Mouse (Mus musculus): ENCODE data around the gene Fis1. TPM values are rescaled to one million over a fixed set of nuclear protein-coding genes. Genes with fewer than 3 reads are reported as not detected.
A peak's percentile ranks its signal among the peaks of the same experiment; 100 is the strongest.

Gene Fis1
- 283 and 299 TPM in 2 replicates for polyA plus RNA-seq (2014; fragmentation: Nextera tagmentation; extraction: Ambion mirVana)

- Histone ChIP-seq H3K27me3 (ENCODE audit: control insufficient read depth, insufficient read depth, low read length) (no peaks in the 10 kb centered on the region), H3K9ac (ENCODE audit: low read length) (peak within 1 kb of the TSS; percentile 72), H3K9me3 (ENCODE audit: control insufficient read depth, low read length) (no peaks in the 10 kb centered on the region), H3K36me3 (ENCODE audit: control insufficient read depth, insufficient read depth, low read length) (no peaks in the 10 kb centered on the region), H3K4me2 (ENCODE audit: low read depth, severe bottlenecking) (peak within 1 kb of the TSS; percentile 67), H3K4me1 (ENCODE audit: control insufficient read depth, insufficient read depth, low read length) (0 out of 2 replicates have a peak, but pooled peaks cover 4% of the 10 kb centered on the region), H3K27ac (replicated peaks; ENCODE audit: low read depth, low read length) (no peak within 1 kb of the TSS), H3K4me3 (ENCODE audit: low read depth, low read length) (peak within 1 kb of the TSS; percentile 73)
- peak; percentile 99 for DNase-seq (ENCODE audit: low spot score)
- 1% methylated on average over 23 of the region's 23 CpGs for WGBS
- peak; percentile 96 for ATAC-seq (ENCODE audit: insufficient number of reproducible peaks, low FRiP score, low TSS enrichment, low read depth)
Observed at GRCm38 (mm10) chr5:136953015-136953414, at the start of gene Fis1. Gene Fis1 (plus strand): TSS chr5:136953275.

- Histone ChIP-seq H3K4me2 (ENCODE audit: low read depth, severe bottlenecking) (no peak overlapping the region), H3K9ac (ENCODE audit: low read length) (no peak overlapping the region), H3K4me1 (ENCODE audit: control insufficient read depth, insufficient read depth, low read length) (no peaks in the 10 kb centered on the region), H3K27me3 (ENCODE audit: control insufficient read depth, insufficient read depth, low read length) (no peaks in the 10 kb centered on the region), H3K4me3 (ENCODE audit: low read depth, low read length) (no peak overlapping the region), H3K9me3 (ENCODE audit: control insufficient read depth, low read length) (no peaks in the 10 kb centered on the region), H3K36me3 (ENCODE audit: control insufficient read depth, insufficient read depth, low read length) (no peaks in the 10 kb centered on the region), H3K27ac (replicated peaks; ENCODE audit: low read depth, low read length) (no peak overlapping the region)
- 60% methylated on average over 3 of the region's 3 CpGs for WGBS
- ATAC-seq (ENCODE audit: insufficient number of reproducible peaks, low FRiP score, low TSS enrichment, low read depth) (no peak), DNase-seq (ENCODE audit: low spot score) (no peak)
Observed at GRCm38 (mm10) chr5:136904621-136905020, 48.5 kb upstream of the Fis1 start.

GRCm38 (mm10) chr5:136905630-136906029, 47.4 kb upstream of the Fis1 start:
- no peak overlapping the region for H3K9ac ChIP-seq (ENCODE audit: low read length)
- WGBS: 52% methylated on average over 7 of the region's 7 CpGs
- H3K9me3 ChIP-seq (ENCODE audit: control insufficient read depth, low read length): no peaks in the 10 kb centered on the region
- no peaks in the 10 kb centered on the region for H3K36me3 ChIP-seq (ENCODE audit: control insufficient read depth, insufficient read depth, low read length)
- H3K27ac ChIP-seq (replicated peaks; ENCODE audit: low read depth, low read length): no peak overlapping the region
- no peak overlapping the region for H3K4me3 ChIP-seq (ENCODE audit: low read depth, low read length)
- H3K4me2 ChIP-seq (ENCODE audit: low read depth, severe bottlenecking): no peak overlapping the region
- ATAC-seq (ENCODE audit: insufficient number of reproducible peaks, low FRiP score, low TSS enrichment, low read depth) (no peak), DNase-seq (ENCODE audit: low spot score) (peak; percentile 53)
- H3K4me1 ChIP-seq (ENCODE audit: control insufficient read depth, insufficient read depth, low read length): no peaks in the 10 kb centered on the region
- no peaks in the 10 kb centered on the region for H3K27me3 ChIP-seq (ENCODE audit: control insufficient read depth, insufficient read depth, low read length)

- H3K4me3 ChIP-seq (ENCODE audit: low read depth, low read length): peak overlapping the region; percentile 49
- H3K27ac ChIP-seq (replicated peaks; ENCODE audit: low read depth, low read length): no peak overlapping the region
- no peaks in the 10 kb centered on the region for H3K36me3 ChIP-seq (ENCODE audit: control insufficient read depth, insufficient read depth, low read length)
- WGBS: 43% methylated on average over 9 of the region's 9 CpGs
- no peaks in the 10 kb centered on the region for H3K4me1 ChIP-seq (ENCODE audit: control insufficient read depth, insufficient read depth, low read length)
- H3K9ac ChIP-seq (ENCODE audit: low read length): no peak overlapping the region
- ATAC-seq (ENCODE audit: insufficient number of reproducible peaks, low FRiP score, low TSS enrichment, low read depth) (0 out of 2 replicates have a peak, but pooled peaks have one; percentile 6), DNase-seq (ENCODE audit: low spot score) (no peak)
- peak overlapping the region; percentile 39 for H3K4me2 ChIP-seq (ENCODE audit: low read depth, severe bottlenecking)
- H3K9me3 ChIP-seq (ENCODE audit: control insufficient read depth, low read length): no peaks in the 10 kb centered on the region
- no peaks in the 10 kb centered on the region for H3K27me3 ChIP-seq (ENCODE audit: control insufficient read depth, insufficient read depth, low read length)
Observed at GRCm38 (mm10) chr5:136907587-136907986, 45.5 kb upstream of the Fis1 start.

- 10% methylated on average over 32 of the region's 32 CpGs for WGBS
- H3K27ac ChIP-seq (replicated peaks; ENCODE audit: low read depth, low read length): no peak within 1 kb of the TSS
Observed at GRCm38 (mm10) chr5:136907991-136908857, 44.9 kb upstream of the Fis1 start, which contains the start of gene Ift22. Gene Ift22 (plus strand): TSS chr5:136908150.

GRCm38 (mm10) chr5:136914183-136914582, 38.9 kb upstream of the Fis1 start:
- Histone ChIP-seq H3K36me3 (ENCODE audit: control insufficient read depth, insufficient read depth, low read length) (no peaks in the 10 kb centered on the region), H3K9me3 (ENCODE audit: control insufficient read depth, low read length) (no peaks in the 10 kb centered on the region), H3K9ac (ENCODE audit: low read length) (no peak overlapping the region)

More at GRCm38 (mm10) chr5:136907991-136908857, 44.9 kb upstream of the Fis1 start, which contains the start of gene Ift22:
- Histone ChIP-seq H3K4me2 (ENCODE audit: low read depth, severe bottlenecking) (peak within 1 kb of the TSS; percentile 39), H3K27me3 (ENCODE audit: control insufficient read depth, insufficient read depth, low read length) (no peaks in the 10 kb centered on the region), H3K9me3 (ENCODE audit: control insufficient read depth, low read length) (no peaks in the 10 kb centered on the region), H3K9ac (ENCODE audit: low read length) (peak within 1 kb of the TSS; percentile 44), H3K4me3 (ENCODE audit: low read depth, low read length) (peak within 1 kb of the TSS; percentile 49), H3K36me3 (ENCODE audit: control insufficient read depth, insufficient read depth, low read length) (no peaks in the 10 kb centered on the region), H3K4me1 (ENCODE audit: control insufficient read depth, insufficient read depth, low read length) (no peaks in the 10 kb centered on the region)
- DNase-seq (ENCODE audit: low spot score): peak; percentile 96
- ATAC-seq (ENCODE audit: insufficient number of reproducible peaks, low FRiP score, low TSS enrichment, low read depth): peak; percentile 85

GRCm38 (mm10) chr5:136917613-136918242, 35.3 kb upstream of the Fis1 start:
- no peak for ATAC-seq (ENCODE audit: insufficient number of reproducible peaks, low FRiP score, low TSS enrichment, low read depth)
- DNase-seq (ENCODE audit: low spot score): no peak
- 95% methylated on average over 8 of the region's 8 CpGs for WGBS
- Histone ChIP-seq H3K4me2 (ENCODE audit: low read depth, severe bottlenecking) (no peak overlapping the region), H3K9ac (ENCODE audit: low read length) (no peak overlapping the region), H3K9me3 (ENCODE audit: control insufficient read depth, low read length) (no peaks in the 10 kb centered on the region), H3K27me3 (ENCODE audit: control insufficient read depth, insufficient read depth, low read length) (no peaks in the 10 kb centered on the region), H3K27ac (replicated peaks; ENCODE audit: low read depth, low read length) (no peak overlapping the region), H3K36me3 (ENCODE audit: control insufficient read depth, insufficient read depth, low read length) (no peaks in the 10 kb centered on the region), H3K4me3 (ENCODE audit: low read depth, low read length) (no peak overlapping the region), H3K4me1 (ENCODE audit: control insufficient read depth, insufficient read depth, low read length) (0 out of 2 replicates have a peak, but pooled peaks cover 5% of the 10 kb centered on the region)

More at GRCm38 (mm10) chr5:136914183-136914582, 38.9 kb upstream of the Fis1 start:
- Histone ChIP-seq H3K4me1 (ENCODE audit: control insufficient read depth, insufficient read depth, low read length) (no peaks in the 10 kb centered on the region), H3K4me3 (ENCODE audit: low read depth, low read length) (no peak overlapping the region), H3K27me3 (ENCODE audit: control insufficient read depth, insufficient read depth, low read length) (no peaks in the 10 kb centered on the region), H3K27ac (replicated peaks; ENCODE audit: low read depth, low read length) (no peak overlapping the region), H3K4me2 (ENCODE audit: low read depth, severe bottlenecking) (no peak overlapping the region)
- DNase-seq (ENCODE audit: low spot score) (no peak), ATAC-seq (ENCODE audit: insufficient number of reproducible peaks, low FRiP score, low TSS enrichment, low read depth) (no peak)
- WGBS: 83% methylated on average over 3 of the region's 3 CpGs
